Mouse (Mus musculus) heart, postnatal 10 days (tissue): ENCODE results near the gene Amy2a2. TPM values are rescaled to one million over a fixed set of nuclear protein-coding genes. Genes with fewer than 3 reads are reported as not detected.
"Not testable (repeated sequence)": the region's sequence is repeated elsewhere in the genome, so short reads cannot be mapped to it uniquely, and the experiment has no call there.

Experiments
- DNase-seq, 2 experiments: peaks; one replicate each; pipeline ENCODE4 v3.0.0; 2021
- intact Hi-C: fragments of 180-260 bp; cut with DNase I; formaldehyde crosslinking; loops from one replicate; pipeline ENCODE4 v1.15.1; 2025
- total RNA-seq, 2 experiments: library from RNA; stranded (reverse); gene quantifications; 2 replicates each; pipeline ENCODE4 v1.2.3; 2021

The Amy2a2 gene
- total RNA-seq: not detected

GRCm38 (mm10) chr3:113356558-113356957 lies at the start of gene Amy2a2:
TSS of gene Amy2a2 (minus strand) at chr3:113356658.
- intact Hi-C loops: not testable (repeated sequence)

GRCm38 (mm10) chr3:113345484-113345883 lies 11.0 kb downstream of the Amy2a2 start:
- DNase-seq, intact Hi-C loops: not testable (repeated sequence)

More at GRCm38 (mm10) chr3:113356558-113356957, at the start of gene Amy2a2:
- not testable (repeated sequence) for DNase-seq

GRCm38 (mm10) chr3:113323952-113324351 lies 32.5 kb downstream of the Amy2a2 start, which contains the start of gene Amy2a3:
TSS of gene Amy2a3 (minus strand) at chr3:113324052.
- intact Hi-C loops, DNase-seq: not testable (repeated sequence)

GRCm38 (mm10) chr3:113312937-113313336 lies 43.5 kb downstream of the Amy2a2 start:
- intact Hi-C loops: not testable (repeated sequence)

More at GRCm38 (mm10) chr3:113312937-113313336, 43.5 kb downstream of the Amy2a2 start:
- not testable (repeated sequence) for DNase-seq

Other genes with a start within 250 kb of the Amy2a2 start
- not detected for gene Amy2a5, start 97.8 kb downstream of the Amy2a2 start, total RNA-seq
- not detected for gene Amy2a4, start 65.2 kb downstream of the Amy2a2 start, total RNA-seq
- not detected for gene Amy2a3, start 32.6 kb downstream of the Amy2a2 start, total RNA-seq
- gene Amy2a1, start 175.8 kb upstream of the Amy2a2 start, total RNA-seq: not detected